Mouse (Mus musculus): Measurements from ENCODE around the gene A830031A19Rik. TPM values are rescaled to one million over a fixed set of nuclear protein-coding genes. Genes with fewer than 3 reads are reported as not detected.

A830031A19Rik gene
- total and polyA plus RNA-seq, 3 experiments: not detected

- H3K79me2 ChIP-seq (ENCODE audit: control insufficient read depth, insufficient read depth, low read length, poor library complexity): peaks cover 89% of the 10 kb centered on the region
- H3K27me3 ChIP-seq (ENCODE audit: control insufficient read depth in 1 of 2, insufficient read depth in 2 of 2, low read length in 2 of 2): no peaks in the 10 kb centered on the region
- H3K9me3 ChIP-seq (replicated peaks; ENCODE audit: insufficient read depth, low read length): no peaks in the 10 kb centered on the region
- peaks cover 54 to 62% of the 10 kb centered on the region in 2 experiments for H3K4me1 ChIP-seq (ENCODE audit: control insufficient read depth in 1 of 2, insufficient read depth in 2 of 2, low read length in 2 of 2)
- H3K4me3 ChIP-seq (ENCODE audit: control insufficient read depth in 1 of 2, insufficient read depth in 1 of 2, low read depth in 2 of 2, low read length in 2 of 2): peak overlapping the region in 1 of 2 experiments; percentile 0; a peak in 1 of 4 replicates
- H3K27ac ChIP-seq (ENCODE audit: control insufficient read depth, low read depth, low read length): peak overlapping the region; percentile 74
- H3K36me3 ChIP-seq (ENCODE audit: control insufficient read depth in 1 of 2, insufficient read depth in 2 of 2, low read length in 2 of 2): peaks cover 34 to 86% of the 10 kb centered on the region in 2 experiments
- DNase-seq (ENCODE audit: low read depth, low spot score): no peak
- TF ChIP-seq JUND (IDR thresholded peaks at IDR 0.05; ENCODE audit: low read depth, low read length) (no peak), ELF1 (IDR thresholded peaks at IDR 0.05; ENCODE audit: low read depth, low read length) (no peak), POLR2AphosphoS5 (IDR thresholded peaks at IDR 0.05; ENCODE audit: borderline replicate concordance, low read depth, low read length) (no peak), USF2 (IDR thresholded peaks at IDR 0.05; ENCODE audit: borderline replicate concordance in 1 of 2, insufficient read depth in 1 of 2, low read depth in 1 of 2, low read length in 2 of 2) (no peak)
- peak overlapping the region; percentile 23 for H3K9ac ChIP-seq (ENCODE audit: control insufficient read depth, low read depth, low read length, poor library complexity, severe bottlenecking)
Observed at GRCm38 (mm10) chr11:24098662-24099061, 23.8 kb upstream of the A830031A19Rik start.

GRCm38 (mm10) chr11:24098069-24098468 lies 23.2 kb upstream of the A830031A19Rik start:
- no peak for TF ChIP-seq MAZ (IDR thresholded peaks at IDR 0.05; ENCODE audit: low read depth, low read length)
- 0 out of 2 replicates have a peak, but pooled peaks have one; percentile 5 for TF ChIP-seq ETS1 (IDR thresholded peaks at IDR 0.05; ENCODE audit: low read depth, low read length)
- TF ChIP-seq CHD1 (IDR thresholded peaks at IDR 0.05; ENCODE audit: low read depth, low read length): 0 out of 2 replicates have a peak, but pooled peaks have one; percentile 40
- peak overlapping the region; percentile 38 for H3K27ac ChIP-seq (ENCODE audit: control insufficient read depth, low read depth, low read length)
- H3K9me3 ChIP-seq (replicated peaks; ENCODE audit: insufficient read depth, low read length): no peaks in the 10 kb centered on the region
- peaks cover 53 to 62% of the 10 kb centered on the region in 2 experiments for H3K4me1 ChIP-seq (ENCODE audit: control insufficient read depth in 1 of 2, insufficient read depth in 2 of 2, low read length in 2 of 2)
- 0 out of 2 replicates have a peak overlapping the region, but pooled peaks have one; percentile 17 for H3K9ac ChIP-seq (ENCODE audit: control insufficient read depth, low read depth, low read length, poor library complexity, severe bottlenecking)
- peaks cover 88% of the 10 kb centered on the region for H3K79me2 ChIP-seq (ENCODE audit: control insufficient read depth, insufficient read depth, low read length, poor library complexity)
- H3K36me3 ChIP-seq (ENCODE audit: control insufficient read depth in 1 of 2, insufficient read depth in 2 of 2, low read length in 2 of 2): peaks cover 37 to 87% of the 10 kb centered on the region in 2 experiments
- no peaks in the 10 kb centered on the region for H3K27me3 ChIP-seq (ENCODE audit: control insufficient read depth in 1 of 2, insufficient read depth in 2 of 2, low read length in 2 of 2)
- DNase-seq (ENCODE audit: low read depth, low spot score): no peak
- H3K4me3 ChIP-seq (ENCODE audit: control insufficient read depth in 1 of 2, insufficient read depth in 1 of 2, low read depth in 2 of 2, low read length in 2 of 2): no peak overlapping the region; a peak in 1 of 4 replicates

- H3K79me2 ChIP-seq (ENCODE audit: control insufficient read depth, insufficient read depth, low read length, poor library complexity): peaks cover 84% of the 10 kb centered on the region
- H3K4me1 ChIP-seq (ENCODE audit: control insufficient read depth in 1 of 2, insufficient read depth in 2 of 2, low read length in 2 of 2): peaks cover 51 to 57% of the 10 kb centered on the region in 2 experiments
- no peak overlapping the region for H3K4me3 ChIP-seq (ENCODE audit: control insufficient read depth in 1 of 2, insufficient read depth in 1 of 2, low read depth in 2 of 2, low read length in 2 of 2)
- H3K9ac ChIP-seq (ENCODE audit: control insufficient read depth, low read depth, low read length, poor library complexity, severe bottlenecking): no peak overlapping the region
- TF ChIP-seq NRF1 (IDR thresholded peaks at IDR 0.05; ENCODE audit: insufficient read depth, low read depth, low read length, poor library complexity, severe bottlenecking) (no peak), CTCF (IDR thresholded peaks at IDR 0.05 in 2 of 3, conservative IDR thresholded peaks at IDR 0.05 in 1 of 3; ENCODE audit: control insufficient read depth in 1 of 3, insufficient read depth in 1 of 3, low read depth in 2 of 3, low read length in 3 of 3, poor library complexity in 1 of 3, severe bottlenecking in 1 of 3) (no peak), SIN3A (IDR thresholded peaks at IDR 0.05; ENCODE audit: low read length) (no peak), MYB (IDR thresholded peaks at IDR 0.05; ENCODE audit: low read depth, low read length) (no peak)
- no peaks in the 10 kb centered on the region for H3K9me3 ChIP-seq (replicated peaks; ENCODE audit: insufficient read depth, low read length)
- no peak overlapping the region for H3K27ac ChIP-seq (ENCODE audit: control insufficient read depth, low read depth, low read length)
- no peak for DNase-seq (ENCODE audit: low read depth, low spot score)
- peaks cover 35 to 87% of the 10 kb centered on the region in 2 experiments for H3K36me3 ChIP-seq (ENCODE audit: control insufficient read depth in 1 of 2, insufficient read depth in 2 of 2, low read length in 2 of 2)
- no peaks in the 10 kb centered on the region for H3K27me3 ChIP-seq (ENCODE audit: control insufficient read depth in 1 of 2, insufficient read depth in 2 of 2, low read length in 2 of 2)
Observed at GRCm38 (mm10) chr11:24097026-24097425, 22.2 kb upstream of the A830031A19Rik start.

Measured in MEL (cell line).